Mouse (Mus musculus): ENCODE measurements at regions not wholly inside any gene's neighbourhood (a gene's known extent, or its start where the extent isn't known, plus 50 kb on each side); places are given as distances from the start of the nearest gene placed in this dataset.

GRCm38 (mm10) chr8:92427801-92428200 is 70.4 kb downstream of the Irx5 start:
- DNase-seq (ENCODE audit: low spot score in 2 of 2) = no peak

- DNase-seq (ENCODE audit: low spot score in 2 of 2) = no peak
Observed at GRCm38 (mm10) chr8:92437075-92437663, 79.7 kb downstream of the Irx5 start.

GRCm38 (mm10) chr8:92438294-92438693 is 80.9 kb downstream of the Irx5 start:
- no peak for DNase-seq (ENCODE audit: low spot score in 2 of 2)

DNA sequence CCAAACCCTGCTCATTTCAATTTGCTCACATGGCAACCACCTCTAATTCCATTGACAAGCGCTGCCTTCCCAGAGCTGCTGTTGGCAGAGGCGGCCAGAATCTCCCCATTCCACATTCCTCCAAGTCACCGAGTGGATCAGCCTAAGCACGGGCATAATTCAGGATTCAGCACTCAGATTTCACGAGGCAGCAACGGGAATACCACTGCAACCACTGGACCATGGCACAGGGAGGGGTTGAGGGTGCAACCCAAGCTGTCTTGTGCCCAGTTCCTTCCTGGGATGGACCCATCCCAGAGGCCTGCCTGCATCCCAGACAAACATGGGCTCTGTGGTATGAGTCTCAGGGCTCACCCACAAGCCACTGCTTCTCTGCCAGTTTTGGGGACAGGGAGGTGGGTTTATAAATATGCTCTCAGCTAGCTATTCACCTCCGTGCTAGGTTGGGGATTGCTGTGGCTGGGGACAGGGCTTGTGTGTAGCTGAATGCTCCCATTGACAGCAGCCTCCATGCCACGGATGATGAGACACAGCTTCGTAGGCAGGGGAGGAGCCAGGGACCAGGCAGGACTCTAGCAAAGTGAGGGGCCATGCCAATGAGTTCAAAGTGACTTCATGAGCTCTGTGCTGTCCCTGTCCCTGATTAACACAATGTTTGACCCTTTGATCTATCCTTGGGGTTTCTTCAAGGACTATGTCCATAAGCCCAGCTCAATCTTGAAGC is 82.5 kb downstream of the Irx5 start:
- DNase-seq (ENCODE audit: low spot score in 2 of 2) = no peak

- no peak for DNase-seq (ENCODE audit: low spot score in 2 of 2)
Observed at GRCm38 (mm10) chr8:92442086-92442485, 84.7 kb downstream of the Irx5 start.

DNA sequence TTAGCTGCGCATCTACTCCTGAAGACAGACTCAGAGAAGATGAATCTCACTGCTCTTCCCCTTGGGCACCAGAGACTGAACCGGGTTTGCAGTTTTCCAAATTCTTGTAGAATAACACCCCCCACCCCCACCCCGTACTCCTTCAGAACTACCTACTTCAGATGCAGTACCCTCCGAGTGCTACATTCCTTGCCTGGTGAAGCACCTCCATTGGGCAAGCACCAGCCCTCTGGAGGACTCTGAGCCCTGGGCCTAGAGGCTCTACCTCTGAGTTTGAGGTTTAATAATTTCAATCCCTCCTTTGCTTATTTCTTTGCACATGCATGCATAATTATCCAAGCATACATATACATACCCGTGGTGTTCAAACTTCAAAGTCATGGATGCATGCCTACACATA is 101.9 kb downstream of the Irx5 start:
- no peak for DNase-seq (ENCODE audit: low spot score in 2 of 2)

DNA sequence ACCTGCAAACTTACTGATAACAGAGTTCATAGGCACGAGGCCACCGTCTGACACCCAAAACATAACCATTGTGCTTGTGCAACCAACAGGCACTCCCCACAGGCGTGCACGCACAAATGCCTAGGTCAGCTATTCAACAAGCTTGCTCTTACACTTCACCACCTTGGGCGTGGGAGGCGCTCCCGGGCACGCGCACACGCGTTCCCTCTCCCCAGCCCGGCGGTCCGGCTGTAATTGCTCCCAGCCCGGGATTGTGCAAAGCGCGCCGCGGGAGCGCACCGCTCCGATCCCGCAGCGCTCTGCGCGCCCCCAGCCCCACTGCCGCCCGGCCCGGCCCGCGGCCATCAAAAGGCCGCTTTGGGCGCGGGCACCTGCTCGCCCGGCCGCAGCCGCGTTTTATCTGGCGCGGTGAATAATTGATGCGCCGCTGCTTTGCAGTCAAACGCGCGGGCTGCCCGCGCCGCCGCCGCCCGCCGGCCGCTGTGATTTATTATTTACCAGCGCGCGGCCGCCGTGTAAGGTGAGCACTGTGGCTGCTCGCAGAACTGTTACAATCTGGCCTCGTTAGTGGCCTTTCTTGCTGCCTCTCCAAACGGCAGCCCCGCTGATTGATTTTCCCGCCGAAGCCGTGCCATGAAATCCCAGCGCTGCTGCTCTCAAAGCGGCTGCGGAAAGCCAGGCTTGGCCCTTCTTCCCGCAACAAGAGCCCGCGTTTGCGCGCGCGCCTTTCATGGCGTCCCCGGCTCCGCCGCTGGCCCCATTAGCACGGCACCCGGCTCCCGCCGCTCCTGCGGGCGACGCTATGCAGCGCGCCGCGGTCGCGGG is 102.9 kb downstream of the Irx5 start:
- DNase-seq (ENCODE audit: low spot score in 2 of 2) = no peak

DNA sequence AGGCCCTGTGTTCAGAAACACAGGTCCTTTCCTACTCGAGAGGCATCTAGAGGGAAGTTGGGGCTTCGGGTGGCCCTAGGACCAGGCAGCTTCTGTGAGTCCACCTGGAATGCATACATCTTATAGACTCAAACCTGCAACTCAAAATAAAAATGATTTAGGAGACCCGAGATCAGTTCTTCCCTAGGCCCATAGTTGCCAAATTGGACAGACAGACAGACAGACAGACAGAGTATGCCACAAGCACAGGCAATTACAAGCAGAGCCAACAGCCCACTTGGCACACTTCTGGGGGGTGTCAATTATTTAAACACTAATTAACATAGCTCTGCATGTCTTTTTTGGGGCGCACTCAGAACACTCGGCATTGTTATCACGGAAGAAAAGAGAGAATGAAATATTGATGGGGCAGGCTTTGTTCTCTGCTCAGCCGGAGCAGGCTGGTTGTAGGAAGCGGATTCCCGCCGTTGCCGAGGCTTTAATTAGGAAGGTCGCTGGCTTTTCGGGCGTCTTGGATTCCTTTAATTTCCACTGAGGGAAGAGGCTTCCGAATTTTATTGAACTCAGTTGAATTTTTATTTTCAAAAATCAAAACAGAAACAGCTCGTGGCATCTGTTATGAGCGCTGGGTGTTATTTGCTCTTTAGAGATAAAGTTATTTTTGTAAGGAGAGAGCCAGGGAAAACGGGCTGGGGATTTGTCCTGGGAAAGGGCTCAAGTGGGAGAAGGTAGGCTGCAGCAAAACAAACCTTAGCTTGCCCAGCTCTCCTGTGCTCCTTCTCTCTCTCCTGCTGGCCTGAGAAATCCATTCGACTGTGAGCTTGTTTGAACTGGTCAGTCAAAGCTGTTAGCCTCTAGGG is 111.9 kb downstream of the Irx5 start:
- no peak for DNase-seq (ENCODE audit: low spot score in 2 of 2)

GRCm38 (mm10) chr8:92472257-92472656 is 114.8 kb downstream of the Irx5 start:
- DNase-seq (ENCODE audit: low spot score in 2 of 2) = no peak

DNA sequence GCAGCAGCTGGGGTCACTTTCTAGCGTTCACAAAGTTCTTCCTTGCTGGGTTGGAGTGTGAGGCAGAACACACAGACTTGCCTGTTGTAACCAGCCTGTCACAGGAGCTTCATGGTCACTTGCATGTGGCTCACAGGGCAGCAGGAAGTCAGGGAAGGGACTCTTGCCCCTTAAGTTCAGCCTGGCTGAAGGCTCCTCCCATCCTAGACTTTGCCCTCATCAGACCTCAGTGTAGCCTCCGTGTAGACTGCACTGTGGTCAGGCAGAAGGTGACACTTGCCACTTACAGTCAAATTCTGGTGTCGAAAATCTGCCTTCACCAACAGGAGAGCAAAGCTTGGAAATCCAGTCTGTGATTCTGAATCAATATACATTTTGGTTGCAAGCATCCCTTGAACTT is 115.4 kb downstream of the Irx5 start:
- no peak for DNase-seq (ENCODE audit: low spot score in 2 of 2)

DNA sequence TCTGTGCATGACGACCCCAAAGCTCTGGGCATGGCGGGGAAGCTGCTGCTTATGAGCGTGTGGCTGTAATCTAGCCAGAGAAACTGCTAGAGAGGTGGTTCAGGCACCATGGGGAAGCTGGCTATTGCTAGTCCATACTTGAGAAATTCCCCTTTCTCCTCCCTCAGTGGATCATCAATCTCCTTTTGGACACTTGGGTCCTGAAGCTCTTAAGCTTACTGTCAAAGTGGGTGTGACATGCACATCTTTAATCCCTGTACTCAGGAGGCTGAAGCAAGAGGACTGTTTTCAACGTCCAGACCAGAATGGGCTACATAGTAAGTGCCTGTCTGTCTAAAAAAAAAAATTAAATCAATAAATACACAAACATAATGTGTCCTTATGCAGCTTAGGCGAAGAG is 125.0 kb downstream of the Irx5 start:
- DNase-seq (ENCODE audit: low spot score in 2 of 2) = no peak

DNA sequence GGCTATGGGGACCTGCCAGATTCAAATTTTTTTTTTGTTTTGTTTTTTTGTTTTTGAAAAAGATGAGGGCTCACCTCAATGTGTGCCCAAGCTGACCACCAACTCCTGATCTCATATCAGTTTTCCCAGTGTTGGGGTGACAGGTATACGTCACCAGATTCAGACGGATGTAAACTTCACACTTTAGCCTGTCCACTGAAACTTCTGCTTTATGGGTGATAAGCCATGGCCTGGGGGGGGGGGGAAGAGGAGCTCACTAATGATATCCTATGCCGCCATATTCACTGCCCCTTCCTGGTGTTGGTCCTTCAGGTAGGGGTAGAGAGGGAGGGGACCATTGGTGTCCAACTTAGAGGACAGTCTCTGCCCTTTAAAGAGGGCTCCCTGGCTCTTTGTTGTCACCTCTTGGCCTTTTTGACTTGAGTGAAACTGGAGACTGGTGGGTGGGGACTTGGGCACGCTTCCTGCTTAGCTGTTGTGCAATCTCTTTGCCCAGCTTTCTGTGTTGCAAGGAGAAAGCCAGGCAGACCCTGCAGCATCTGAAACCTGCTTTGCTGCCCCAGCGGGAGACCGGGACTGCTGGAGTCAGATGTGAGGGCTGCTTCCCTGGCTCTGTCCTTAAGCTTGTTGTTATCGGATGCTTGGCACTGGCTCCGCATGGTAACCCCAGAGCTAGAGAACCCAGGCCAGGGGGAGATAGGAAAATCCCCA is 125.8 kb downstream of the Irx5 start:
- DNase-seq (ENCODE audit: low spot score in 2 of 2) = no peak

DNA sequence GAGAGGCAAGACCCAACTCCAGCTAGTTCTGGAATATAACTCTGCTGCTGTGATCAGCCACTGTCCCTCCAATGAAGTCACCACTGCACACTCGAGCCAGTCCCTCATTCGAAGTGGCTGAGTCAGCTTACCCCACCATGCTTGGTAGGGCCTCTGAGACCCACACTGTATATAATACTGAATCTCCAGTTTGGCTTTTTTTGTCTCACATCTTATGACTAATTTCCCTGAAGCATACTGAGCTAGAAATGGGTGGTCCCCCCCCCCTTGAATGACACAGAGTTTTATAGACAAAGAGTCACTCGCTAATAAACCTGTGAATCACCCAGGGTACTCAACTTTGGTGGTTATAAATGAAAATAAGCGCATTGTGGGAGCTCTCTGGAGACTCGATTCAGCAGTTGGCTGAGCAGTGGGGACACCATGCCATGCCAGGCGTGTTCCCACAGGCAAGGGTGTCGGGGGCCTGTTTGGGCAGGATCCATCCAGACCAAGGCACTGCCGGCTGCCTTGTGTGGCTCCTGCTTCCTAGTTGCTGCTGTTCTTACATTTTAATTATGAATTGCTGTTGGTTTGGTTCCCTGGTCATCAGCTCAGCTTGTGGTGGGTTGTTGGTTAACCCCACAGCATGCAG is 131.2 kb downstream of the Irx5 start:
- no peak for DNase-seq (ENCODE audit: low spot score in 2 of 2)

GRCm38 (mm10) chr8:92491533-92491932 is 134.1 kb downstream of the Irx5 start:
- no peak for DNase-seq (ENCODE audit: low spot score in 2 of 2)

- DNase-seq (ENCODE audit: low spot score in 2 of 2) = no peak
Observed at GRCm38 (mm10) chr8:92493403-92493802, 136.0 kb downstream of the Irx5 start.

GRCm38 (mm10) chr8:92505552-92506281 is 148.3 kb downstream of the Irx5 start:
- DNase-seq (ENCODE audit: low spot score in 2 of 2) = no peak

- DNase-seq (ENCODE audit: low spot score in 2 of 2) = peak in 1 of 2 experiments; percentile 9
Observed at GRCm38 (mm10) chr8:92506436-92506835, 149.0 kb downstream of the Irx5 start.

GRCm38 (mm10) chr8:92506906-92507305 is 149.5 kb downstream of the Irx5 start:
- peak; percentile 49 to 56 for DNase-seq (ENCODE audit: low spot score in 2 of 2)

- DNase-seq (ENCODE audit: low spot score in 2 of 2) = no peak
Observed at GRCm38 (mm10) chr8:92515385-92515784, 158.0 kb downstream of the Irx5 start.

GRCm38 (mm10) chr8:92518031-92518430 is 156.1 kb upstream of the Irx6 start:
- no peak for DNase-seq (ENCODE audit: low spot score in 2 of 2)

All from thymus, postnatal 10 days (tissue).